12 mouse cellular contexts compared by ENCODE assay signal in genomic region chr3:36762065-36762653, GRCm38 (mm10).
"Had no signal": no experiment of that assay in that cellular context is flagged by ENCODE, and none has a peak within 500 bp of the region (broad histone marks: within the 10 kb centered on the region; RNA-seq: fewer than 3 reads in every experiment).

No protein-coding gene starts in this region.

- H3K4me3 ChIP-seq: limb, embryonic 12.5 days; liver, embryonic 15.5 days; neural tube, embryonic 12.5 days had no signal

- H3K4me1 ChIP-seq: limb, embryonic 12.5 days; liver, embryonic 15.5 days; neural tube, embryonic 12.5 days had no signal

- DNase-seq: kidney, adult 18-20 months; layer of hippocampus, adult 9-11 months; layer of hippocampus, postnatal 36 days; liver; lung, adult 2 months; thymus, postnatal 4 days had no signal

- H3K27ac ChIP-seq: kidney, postnatal 0 days; limb, embryonic 12.5 days; liver, embryonic 15.5 days; neural tube, embryonic 12.5 days; stomach, postnatal 0 days had no signal

- H3K4me2 ChIP-seq: limb, embryonic 12.5 days; liver, embryonic 15.5 days; neural tube, embryonic 12.5 days had no signal

- ATAC-seq: lung, postnatal 0 days had no signal

- H3K36me3 ChIP-seq: limb, embryonic 12.5 days; liver, embryonic 15.5 days; neural tube, embryonic 12.5 days had no signal

- H3K27me3 ChIP-seq: limb, embryonic 12.5 days; liver, embryonic 15.5 days; neural tube, embryonic 12.5 days had no signal

- H3K9me3 ChIP-seq: limb, embryonic 12.5 days; liver, embryonic 15.5 days; neural tube, embryonic 12.5 days had no signal

- H3K9ac ChIP-seq: limb, embryonic 12.5 days; liver, embryonic 15.5 days; neural tube, embryonic 12.5 days had no signal
